ENCODE assay signal across 8 mouse cellular contexts in genomic region chr2:101862219-101863123, GRCm38 (mm10). TPM values are rescaled to one million over a fixed set of nuclear protein-coding genes. Genes with fewer than 3 reads are reported as not detected.
DNase-seq lines count a peak whose midpoint lies in the region; ATAC-seq and TF ChIP-seq lines count a peak whose summit lies in the region.

No protein-coding gene starts in this region.

- no peaks in the 10 kb centered on the region for H3K36me3 ChIP-seq in intestine, embryonic 15.5 days
- no peaks in the 10 kb centered on the region for H3K36me3 ChIP-seq in lung, postnatal 0 days (ENCODE audit: insufficient read depth, low read length)

- H3K27ac ChIP-seq in intestine, embryonic 15.5 days = no peak overlapping the region
- H3K27ac ChIP-seq in lung, postnatal 0 days (ENCODE audit: low read length) = peak overlapping the region; percentile 58

- no peak for TF ChIP-seq CTCF in brain, embryonic 14.5 days (IDR thresholded peaks at IDR 0.05; ENCODE audit: borderline replicate concordance, extremely low read depth, insufficient read depth, insufficient read length)
- TF ChIP-seq CTCF in lung, postnatal 0 days (IDR thresholded peaks at IDR 0.05) = no peak

- whole genome bisulfite sequencing in intestine, embryonic 15.5 days = 50% methylated on average over 15 of the region's 15 CpGs
- WGBS in lung, postnatal 0 days = 27% methylated on average over 15 of the region's 15 CpGs

- 0 out of 2 replicates have a peak, but pooled peaks have one; percentile 23 for ATAC-seq in intestine, embryonic 15.5 days
- peak; percentile 98 for ATAC-seq in lung, postnatal 0 days
- no peak for ATAC-seq in megakaryocyte-erythroid progenitor cell, adult 5-6 weeks (replicated peaks; ENCODE audit: low FRiP score, low TSS enrichment, poor library complexity, severe bottlenecking)

- no peak overlapping the region for H3K4me2 ChIP-seq in intestine, embryonic 15.5 days (replicated peaks)
- H3K4me2 ChIP-seq in lung, postnatal 0 days (replicated peaks; ENCODE audit: low read depth, low read length) = no peak overlapping the region

- H3K9me3 ChIP-seq in intestine, embryonic 15.5 days = no peaks in the 10 kb centered on the region
- no peaks in the 10 kb centered on the region for H3K9me3 ChIP-seq in lung, postnatal 0 days (ENCODE audit: low read length)

- H3K4me3 ChIP-seq in intestine, embryonic 15.5 days (replicated peaks) = no peak overlapping the region
- H3K4me3 ChIP-seq in lung, postnatal 0 days (ENCODE audit: low read depth, low read length) = no peak overlapping the region

- no peak overlapping the region for H3K9ac ChIP-seq in intestine, embryonic 15.5 days
- no peak overlapping the region for H3K9ac ChIP-seq in lung, postnatal 0 days (replicated peaks; ENCODE audit: low read depth)

- no peak for TF ChIP-seq POLR2A in brain, embryonic 14.5 days (IDR thresholded peaks at IDR 0.05; ENCODE audit: borderline replicate concordance, extremely low read depth, insufficient read depth, insufficient read length, poor library complexity, severe bottlenecking)

- intact Hi-C loops in left cerebral cortex, postnatal 4 days (cut with DNase I) = no loop called here

- no peaks in the 10 kb centered on the region for H3K27me3 ChIP-seq in intestine, embryonic 15.5 days (replicated peaks)
- no peaks in the 10 kb centered on the region for H3K27me3 ChIP-seq in lung, postnatal 0 days (replicated peaks; ENCODE audit: insufficient read depth, low read length)

- peak; percentile 36 for DNase-seq in left cerebral cortex, postnatal 4 days
- DNase-seq in left cerebral cortex, adult 11 months (ENCODE audit: low spot score) = no peak
- DNase-seq in brain, embryonic 14.5 days (ENCODE audit: low read depth) = peak; percentile 76
- DNase-seq in lung, postnatal 0 days (ENCODE audit: low spot score) = peak; percentile 93
- DNase-seq in gastrocnemius, adult 8-10 months (ENCODE audit: low spot score in 2 of 2) = no peak
- no peak for DNase-seq in layer of hippocampus, postnatal 25 days (ENCODE audit: extremely low spot score in 1 of 2, low spot score in 1 of 2)

- 0 out of 2 replicates have a peak, but pooled peaks cover 4% of the 10 kb centered on the region for H3K4me1 ChIP-seq in intestine, embryonic 15.5 days (replicated peaks)
- H3K4me1 ChIP-seq in lung, postnatal 0 days (ENCODE audit: insufficient read depth, low read depth, low read length) = no peaks in the 10 kb centered on the region

- TF ChIP-seq EP300 in lung, postnatal 0 days (IDR thresholded peaks at IDR 0.05) = peak; percentile 58; the same call in 1 of the 2 replicates

RNA-seq across cellular contexts. Expression of gene Prr5l, which starts 20.4 kb away (rescaled TPM):
- 1 to 10 TPM; 3.0 to 5.3 TPM for total RNA-seq in left cerebral cortex, postnatal 4 days (2021)
- polyA plus RNA-seq in brain, embryonic 14.5 days (2012; rRNA removed) = 4.1 and 4.7 TPM in 2 replicates
- 16.5 and 16.9 TPM in 2 replicates for polyA plus RNA-seq in intestine, embryonic 15.5 days (2015; fragmentation: Nextera tagmentation; extraction: Ambion mirVana)
- polyA plus RNA-seq in lung, postnatal 0 days (2015; fragmentation: Nextera tagmentation; extraction: Ambion mirVana) = 40.5 and 52.5 TPM in 2 replicates
- 2.2 and 8.0 TPM in 2 replicates for total RNA-seq in megakaryocyte-erythroid progenitor cell, adult 5-6 weeks (2014; fragmentation: Nextera tagmentation)
- 0.47 TPM in 1 of 2 replicates, not detected in the other for total RNA-seq in megakaryocyte-erythroid progenitor cell, adult 5-6 weeks (2017)
- under 1 TPM; 0.10 to 0.46 (median 0.16) TPM for total RNA-seq in gastrocnemius, adult 8-10 months (2022)
- total RNA-seq in layer of hippocampus, postnatal 25 days (2021) = 10 to 100 TPM in 1 of 2 experiments, 1 to 10 TPM in 1; 8.8 to 12.1 TPM

RNA-seq across cellular contexts. Expression of gene Commd9, which starts 23.6 kb away (rescaled TPM):
- total RNA-seq in left cerebral cortex, postnatal 4 days (2021) = 10 to 100 TPM; 47.8 to 48.1 TPM
- polyA plus RNA-seq in brain, embryonic 14.5 days (2012; rRNA removed) = 137 and 182 TPM in 2 replicates
- polyA plus RNA-seq in intestine, embryonic 15.5 days (2015; fragmentation: Nextera tagmentation; extraction: Ambion mirVana) = 65.5 and 68.2 TPM in 2 replicates
- polyA plus RNA-seq in lung, postnatal 0 days (2015; fragmentation: Nextera tagmentation; extraction: Ambion mirVana) = 44.8 and 50.0 TPM in 2 replicates
- total RNA-seq in megakaryocyte-erythroid progenitor cell, adult 5-6 weeks (2014; fragmentation: Nextera tagmentation) = 16.2 and 20.5 TPM in 2 replicates
- total RNA-seq in megakaryocyte-erythroid progenitor cell, adult 5-6 weeks (2017) = 16.0 and 34.9 TPM in 2 replicates
- 10 to 100 TPM; 34.2 to 41.7 (median 39.4) TPM for total RNA-seq in gastrocnemius, adult 8-10 months (2022)
- total RNA-seq in layer of hippocampus, postnatal 25 days (2021) = 10 to 100 TPM; 30.2 to 44.4 TPM

Comparison
In these comparisons a context has a peak if more than half of its experiments do, and no peak if none do; other contexts are left out.
1. DNase-seq: peak in left cerebral cortex, postnatal 4 days (single experiment), brain, embryonic 14.5 days (single experiment) and lung, postnatal 0 days (single experiment); none in left cerebral cortex, adult 11 months (single experiment), gastrocnemius, adult 8-10 months (0 of 2) and layer of hippocampus, postnatal 25 days (0 of 2).